Mouse (Mus musculus) cerebellum, postnatal 10 days (tissue): ENCODE data around the gene Stxbp1.

Source experiments
- DNase-seq, 2 experiments: peaks; one replicate each; pipeline ENCODE4 v3.0.0; 2021; ENCODE audit warnings: mixed read lengths in 2 of 2

Gene Stxbp1

DNA sequence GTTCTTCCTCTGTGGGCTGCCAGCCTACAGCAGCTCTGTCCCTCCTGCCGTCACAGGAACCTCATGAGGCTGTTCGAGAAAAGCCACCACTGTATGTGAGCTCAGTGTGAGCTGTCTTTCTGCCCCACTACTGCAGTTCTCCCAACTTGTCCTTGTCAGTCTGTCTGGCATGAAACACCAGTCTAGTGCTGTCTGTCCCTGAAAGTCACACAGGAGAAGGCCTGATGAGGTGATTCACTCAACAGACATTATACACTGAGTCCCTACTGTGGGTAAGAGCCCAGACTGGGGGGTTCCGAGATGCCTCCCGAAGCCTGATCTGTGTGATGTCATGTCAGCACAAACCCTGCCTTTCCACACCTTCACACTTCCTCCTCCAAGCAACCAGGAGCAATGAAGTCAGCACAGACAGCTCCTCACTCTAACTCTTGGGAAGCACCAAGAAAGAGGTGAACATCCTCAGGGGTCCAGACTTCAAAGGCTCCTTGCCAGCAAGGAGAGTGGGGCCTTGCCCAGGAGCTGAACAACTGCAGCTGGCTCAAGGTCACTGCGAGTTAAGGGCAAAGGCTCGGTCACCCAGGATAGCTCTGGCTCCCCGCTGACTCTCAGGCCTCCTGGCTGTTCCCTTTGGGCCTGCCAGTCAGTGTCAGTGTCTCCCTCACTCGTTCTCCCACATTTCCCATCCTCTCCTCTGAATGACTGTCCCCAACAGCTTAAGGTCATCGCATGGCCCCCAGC lies 8.7 kb downstream of the Stxbp1 start:
- DNase-seq = no peak

DNA sequence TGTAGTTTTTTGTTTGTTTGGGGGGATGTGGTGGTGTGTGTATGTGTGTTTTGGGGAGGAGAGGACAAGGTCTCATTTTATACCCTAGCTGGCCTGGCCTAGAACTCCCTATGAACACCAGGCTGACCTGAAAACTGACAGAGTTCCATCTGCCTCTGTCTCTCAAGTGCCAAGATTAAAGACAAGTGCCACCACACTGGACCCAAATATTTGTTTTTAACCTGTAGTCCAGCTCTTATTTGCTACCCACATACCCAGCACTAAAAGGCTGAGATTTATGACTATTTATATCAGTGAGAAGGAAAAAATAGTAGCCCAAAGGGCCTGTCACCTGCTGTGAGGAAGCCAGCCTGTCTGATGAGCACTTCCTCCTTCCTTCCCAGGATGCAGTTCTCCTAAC lies 11.5 kb downstream of the Stxbp1 start:
- no peak for DNase-seq

DNA sequence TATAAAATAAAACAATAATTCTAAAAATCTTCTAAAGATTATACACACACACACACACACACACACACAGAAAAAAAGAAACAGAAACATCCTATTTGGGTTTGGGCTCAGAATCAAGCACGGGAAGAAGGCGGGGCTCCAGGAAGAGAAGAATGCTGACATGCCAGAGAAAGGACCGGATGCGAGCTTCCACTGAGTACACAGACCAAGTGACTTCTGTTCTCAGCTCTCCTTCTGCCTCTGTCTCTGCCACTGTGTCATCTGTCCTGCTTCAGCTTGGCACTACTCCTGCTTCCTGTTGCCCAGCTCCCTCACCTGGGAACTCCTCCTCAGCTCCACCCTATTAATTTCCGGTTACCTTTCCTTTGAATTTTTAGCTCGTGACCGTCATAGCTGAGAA lies 12.5 kb downstream of the Stxbp1 start:
- DNase-seq = no peak

DNA sequence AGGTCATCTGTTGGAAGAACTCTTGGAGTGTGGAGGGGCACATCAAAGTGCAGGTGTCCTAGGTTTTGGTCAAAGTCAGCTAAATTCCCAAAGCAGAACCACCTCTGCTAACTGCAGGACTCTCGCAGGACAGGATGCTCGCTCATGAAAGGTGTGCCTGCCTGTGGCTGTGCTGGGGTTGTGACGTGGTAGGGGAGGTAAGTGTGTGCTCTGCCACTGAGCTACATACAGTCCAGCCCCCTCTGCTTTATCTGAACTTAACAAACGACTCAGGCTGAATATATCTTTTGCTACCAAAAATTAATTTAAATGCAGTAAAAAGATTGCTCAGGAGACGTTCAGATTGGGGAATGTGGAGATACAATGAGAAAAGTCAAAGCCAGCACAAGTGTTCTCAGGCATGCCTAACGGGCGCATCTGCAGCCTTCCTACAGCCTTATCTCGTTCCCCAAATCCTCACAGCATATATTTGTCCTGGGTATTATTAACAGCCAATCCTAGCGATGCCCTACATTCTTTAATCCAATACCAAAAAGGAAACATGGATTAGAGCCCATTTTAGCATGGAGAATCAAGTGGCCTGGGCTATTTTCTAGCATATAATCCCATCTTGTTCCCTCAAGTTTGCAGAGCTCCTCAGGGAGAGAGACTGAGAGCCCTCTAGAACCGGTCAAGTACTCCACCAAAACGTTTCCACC lies 17.9 kb downstream of the Stxbp1 start:
- no peak for DNase-seq

DNA sequence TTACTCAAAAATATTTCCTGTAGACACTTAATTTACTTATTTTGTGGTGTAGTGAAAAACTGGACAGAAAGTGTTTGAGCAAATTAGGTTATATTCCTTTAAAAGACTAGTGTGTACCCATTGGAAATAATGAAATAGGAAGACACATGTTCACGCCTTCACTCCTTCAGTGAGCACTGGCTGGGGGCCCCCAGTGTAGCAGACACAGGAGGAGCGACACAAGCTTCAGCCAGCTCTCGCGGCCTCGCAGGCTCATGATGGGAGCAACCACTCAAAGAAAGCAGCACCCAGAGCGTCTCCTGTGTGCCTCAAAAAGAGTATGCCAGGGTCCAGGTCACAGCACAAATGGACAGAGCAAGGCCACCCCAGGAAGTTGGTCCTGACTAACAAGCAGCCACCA lies 21.2 kb downstream of the Stxbp1 start:
- no peak for DNase-seq

DNA sequence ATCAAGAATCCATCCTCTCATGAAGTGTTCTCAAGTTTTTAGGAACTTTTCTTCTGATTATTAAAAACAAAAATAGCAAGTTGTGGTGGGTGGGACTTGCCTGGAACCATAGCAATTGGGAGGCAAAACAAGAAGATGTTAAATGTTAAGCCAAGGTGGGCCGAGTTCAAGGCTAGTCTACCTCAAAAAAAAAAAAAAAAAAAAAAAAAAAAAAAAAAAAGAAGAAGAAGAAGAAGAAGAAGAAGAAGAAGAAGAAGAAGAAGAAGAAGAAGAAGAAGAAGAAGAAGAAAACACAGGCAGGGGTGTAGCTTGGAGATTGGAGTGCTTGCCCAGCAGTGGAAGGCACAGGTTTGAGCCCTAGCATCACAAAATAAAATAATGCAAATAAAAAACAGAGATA lies 22.3 kb downstream of the Stxbp1 start:
- DNase-seq = no peak

DNA sequence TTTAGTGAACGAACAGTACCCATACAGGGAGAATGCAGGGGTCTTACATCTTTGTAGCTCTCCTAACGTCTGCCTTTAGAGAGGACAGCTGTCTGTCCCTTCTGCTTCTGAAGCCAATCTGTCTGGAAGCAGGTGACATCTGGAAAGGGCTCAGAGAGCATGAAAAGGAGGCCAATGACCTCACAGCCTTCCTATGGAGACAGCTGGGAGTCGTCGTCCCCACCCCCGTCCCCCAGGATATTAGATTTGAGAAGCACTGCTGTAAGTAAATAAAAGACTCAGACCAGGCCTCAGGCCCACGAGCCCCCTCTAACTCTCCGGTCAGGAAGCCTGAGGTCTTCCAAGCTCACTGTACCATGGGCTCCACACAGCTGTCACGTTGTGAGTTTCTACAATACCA lies 22.9 kb downstream of the Stxbp1 start:
- peak in 1 of 2 experiments; percentile 36 for DNase-seq

DNA sequence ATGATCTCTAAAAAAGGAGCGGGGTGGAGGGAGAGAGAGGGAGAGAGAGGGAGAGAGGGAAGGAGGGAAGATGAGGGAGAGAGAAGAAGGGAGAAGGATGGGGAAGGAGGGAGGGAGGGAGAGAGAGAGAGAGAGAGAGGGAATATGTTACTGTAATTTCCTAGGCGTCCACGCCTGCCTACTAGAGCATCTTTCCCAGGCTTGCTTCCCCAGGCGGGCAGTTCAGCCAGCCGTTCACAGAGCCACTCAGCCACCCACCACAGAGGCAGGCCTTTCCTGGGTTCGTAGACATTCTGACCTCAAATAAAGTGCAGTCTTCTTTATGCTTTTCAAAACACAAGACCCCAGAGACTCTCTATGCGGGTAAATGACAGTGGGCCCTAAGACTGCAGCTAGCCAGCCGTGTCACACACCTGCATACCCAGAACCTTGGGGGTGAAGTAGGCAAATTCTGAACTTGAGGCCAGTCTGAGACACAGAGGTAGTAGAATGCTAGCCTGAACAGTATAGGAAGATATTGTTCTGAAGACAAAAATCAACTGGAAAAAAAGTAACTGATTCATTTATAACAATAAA lies 23.4 kb downstream of the Stxbp1 start:
- peak; percentile 48 to 54 for DNase-seq

DNA sequence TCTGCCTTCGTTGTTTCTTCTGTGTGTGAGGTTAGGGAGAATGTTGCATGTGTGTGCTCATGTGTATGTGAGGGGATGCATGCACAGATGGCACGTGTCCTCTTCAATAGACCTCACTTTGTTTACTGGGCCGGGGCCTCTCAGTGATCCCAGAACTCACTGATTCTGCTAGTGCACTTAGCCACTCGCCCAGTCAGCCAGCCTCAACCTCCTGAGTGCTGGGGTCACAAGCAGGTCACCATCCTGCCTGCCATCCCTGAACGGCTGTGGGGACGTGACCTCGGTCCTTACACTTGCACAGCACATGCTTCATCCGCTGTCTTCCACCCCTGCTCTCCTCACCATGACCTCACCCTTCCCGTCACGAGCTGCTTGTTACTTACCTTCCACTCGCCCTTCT lies 23.9 kb downstream of the Stxbp1 start:
- peak; percentile 85 to 86 for DNase-seq

DNA sequence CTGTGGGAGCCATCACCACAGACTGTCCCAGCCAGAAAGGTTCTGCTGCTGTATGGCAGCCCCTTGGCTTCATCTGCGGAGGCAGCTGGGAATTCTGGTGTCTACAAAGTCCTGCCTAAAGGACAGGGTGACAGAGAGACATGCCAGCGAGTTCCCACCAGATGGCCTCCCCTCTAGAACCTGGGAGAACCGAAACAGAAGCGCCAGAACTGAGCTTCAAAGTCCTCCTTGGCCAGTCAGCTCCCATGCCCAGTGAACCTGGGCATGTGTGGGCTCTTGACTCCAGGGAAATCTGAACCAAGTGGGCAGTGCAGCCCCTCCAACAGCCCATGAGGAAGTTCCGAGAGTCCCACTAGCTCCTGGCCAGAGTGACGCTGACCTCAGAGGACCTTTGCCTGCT lies 24.4 kb downstream of the Stxbp1 start:
- peak; percentile 74 to 75 for DNase-seq

DNA sequence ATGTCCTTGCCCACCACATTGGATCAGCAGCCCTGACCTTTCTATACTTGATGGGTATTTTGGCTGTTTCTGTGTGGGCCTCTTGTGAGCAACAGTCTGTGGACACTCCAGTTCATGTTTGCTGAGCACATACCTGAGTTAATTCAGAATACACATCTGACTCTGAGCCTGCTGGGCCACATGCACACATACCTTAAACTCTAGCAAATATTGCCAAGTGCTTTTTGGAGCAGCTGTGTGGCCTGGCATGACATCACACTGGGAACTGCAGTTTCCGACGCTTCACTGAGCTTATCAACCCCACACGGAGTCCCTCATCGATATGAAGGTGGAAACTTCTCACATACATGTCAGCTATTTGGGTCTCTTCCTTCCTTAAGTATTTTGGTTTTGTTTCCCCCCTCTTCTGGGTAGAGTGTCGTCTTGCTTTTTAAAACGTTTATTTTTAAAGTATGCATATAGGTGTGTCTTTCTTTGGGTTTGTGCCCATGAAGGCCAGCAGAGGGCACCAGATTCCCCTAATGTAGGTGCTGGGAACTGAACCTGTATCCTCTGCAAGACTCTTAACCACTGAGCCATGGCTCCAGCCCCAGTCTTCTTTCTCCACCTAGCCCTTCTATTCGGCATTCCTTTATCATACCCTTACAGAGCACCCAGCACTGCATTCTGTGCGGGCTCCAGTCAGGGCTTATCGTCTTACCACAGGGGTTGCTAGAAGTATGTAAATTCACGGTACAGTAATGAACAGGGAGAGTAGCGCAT lies 25.8 kb downstream of the Stxbp1 start:
- peak; percentile 70 to 71 for DNase-seq

DNA sequence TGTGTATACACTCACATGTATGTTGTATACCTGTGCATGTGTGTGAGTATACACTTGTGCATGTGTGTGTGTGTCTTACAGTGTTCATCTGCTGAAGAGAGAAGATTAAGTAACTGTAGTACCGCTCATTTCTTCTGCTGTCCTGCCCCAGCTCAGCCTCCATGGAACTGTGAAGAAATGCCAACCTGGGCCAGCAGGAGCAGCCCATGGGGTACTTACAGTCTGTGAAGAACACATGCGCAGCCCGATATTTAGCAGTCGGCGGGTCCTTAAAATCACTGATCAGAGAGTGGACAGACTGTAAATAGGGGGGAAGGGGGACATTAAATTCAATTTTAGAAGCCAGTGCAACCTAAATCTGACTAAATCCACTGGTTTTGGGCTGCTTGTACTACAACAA lies 28.8 kb downstream of the Stxbp1 start:
- DNase-seq = peak; percentile 54 to 58

DNA sequence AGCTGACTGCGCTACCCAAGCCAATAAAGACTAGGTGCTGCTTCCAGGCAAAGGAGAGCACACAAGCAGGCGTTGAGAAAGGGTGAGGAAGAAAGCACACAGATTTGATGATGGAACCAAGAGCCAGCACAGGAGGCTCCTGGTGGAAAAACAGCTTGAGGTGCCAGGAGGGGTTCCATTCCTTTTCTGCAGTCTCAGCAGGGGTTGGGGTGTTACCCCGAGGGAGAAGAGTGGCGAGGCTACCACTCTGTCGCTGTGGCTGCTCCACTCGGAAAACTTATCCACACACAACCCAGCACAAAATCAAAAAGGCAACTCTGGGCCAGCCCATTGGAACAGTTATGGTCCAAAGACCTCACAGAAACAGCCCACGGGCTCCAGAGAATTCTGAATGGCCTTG lies 29.5 kb downstream of the Stxbp1 start:
- peak; percentile 61 to 70 for DNase-seq

DNA sequence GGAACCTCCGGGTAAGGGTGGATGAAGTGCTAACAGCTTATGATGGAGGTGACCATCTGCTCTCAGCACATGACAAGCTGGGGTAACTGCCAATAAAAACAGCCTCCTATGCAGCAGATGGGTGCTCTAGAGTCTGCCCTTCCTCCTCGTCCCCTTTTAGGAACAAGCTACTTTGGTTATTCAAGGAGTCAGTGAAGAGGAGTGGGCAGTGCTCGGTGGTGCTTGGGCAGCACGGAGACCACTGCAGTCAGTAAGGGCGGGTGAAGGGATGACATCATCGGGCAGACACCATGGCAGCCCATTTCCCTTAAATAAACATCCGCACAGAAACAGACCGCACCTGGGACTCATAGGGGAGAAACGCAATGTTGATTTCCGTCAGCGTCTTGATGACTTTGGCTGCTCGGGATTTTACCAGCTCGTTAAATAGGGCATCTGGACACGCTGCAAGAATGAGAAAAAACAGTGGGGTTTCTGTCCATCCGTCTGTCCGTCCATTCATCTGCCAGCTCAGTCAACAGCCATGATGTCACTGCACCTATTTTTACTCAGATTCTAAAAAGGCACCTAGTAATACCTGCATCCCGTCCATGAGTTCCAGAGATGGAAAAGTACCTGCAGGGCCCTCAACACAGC lies 30.0 kb downstream of the Stxbp1 start:
- DNase-seq = peak; percentile 87 to 91

DNA sequence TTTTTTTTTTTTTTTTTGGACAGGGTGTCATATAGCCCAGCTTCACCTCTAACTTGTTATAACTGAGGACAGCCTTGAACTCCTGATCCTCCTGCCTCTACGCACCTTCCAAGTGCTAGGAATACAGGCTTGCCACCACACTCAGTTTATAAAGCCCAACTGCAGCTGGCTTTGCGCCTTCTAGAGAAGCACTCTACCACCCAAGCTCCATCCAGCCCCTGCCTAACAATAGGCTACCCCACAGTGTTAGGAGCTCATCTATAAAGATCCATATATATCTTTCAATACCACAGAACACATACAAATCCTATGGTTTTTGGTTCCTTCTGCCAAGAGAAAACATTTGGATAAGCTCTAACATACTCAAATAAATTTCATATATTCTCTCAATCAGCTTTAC lies 30.5 kb downstream of the Stxbp1 start:
- DNase-seq = peak; percentile 66 to 67

DNA sequence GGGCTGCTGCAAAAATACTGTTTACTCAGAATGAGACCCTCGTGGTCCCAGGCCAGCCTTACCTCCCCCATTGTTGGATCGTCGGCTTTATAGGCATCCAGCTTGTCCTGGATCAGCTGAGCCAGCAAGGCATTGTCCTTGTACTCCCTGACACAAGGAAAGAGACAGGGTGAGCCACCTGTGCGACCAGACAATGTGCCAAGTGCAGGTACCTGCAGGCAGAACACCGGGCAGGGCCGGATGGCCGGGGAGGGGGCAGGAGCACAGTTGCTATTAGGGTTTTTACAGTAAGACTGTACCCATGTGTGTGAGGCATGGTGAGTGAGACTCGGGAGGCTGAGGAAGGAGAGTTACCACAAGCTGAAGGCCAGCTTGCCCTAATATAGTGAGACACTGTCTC lies 35.1 kb downstream of the Stxbp1 start:
- DNase-seq = peak in 1 of 2 experiments; percentile 47

DNA sequence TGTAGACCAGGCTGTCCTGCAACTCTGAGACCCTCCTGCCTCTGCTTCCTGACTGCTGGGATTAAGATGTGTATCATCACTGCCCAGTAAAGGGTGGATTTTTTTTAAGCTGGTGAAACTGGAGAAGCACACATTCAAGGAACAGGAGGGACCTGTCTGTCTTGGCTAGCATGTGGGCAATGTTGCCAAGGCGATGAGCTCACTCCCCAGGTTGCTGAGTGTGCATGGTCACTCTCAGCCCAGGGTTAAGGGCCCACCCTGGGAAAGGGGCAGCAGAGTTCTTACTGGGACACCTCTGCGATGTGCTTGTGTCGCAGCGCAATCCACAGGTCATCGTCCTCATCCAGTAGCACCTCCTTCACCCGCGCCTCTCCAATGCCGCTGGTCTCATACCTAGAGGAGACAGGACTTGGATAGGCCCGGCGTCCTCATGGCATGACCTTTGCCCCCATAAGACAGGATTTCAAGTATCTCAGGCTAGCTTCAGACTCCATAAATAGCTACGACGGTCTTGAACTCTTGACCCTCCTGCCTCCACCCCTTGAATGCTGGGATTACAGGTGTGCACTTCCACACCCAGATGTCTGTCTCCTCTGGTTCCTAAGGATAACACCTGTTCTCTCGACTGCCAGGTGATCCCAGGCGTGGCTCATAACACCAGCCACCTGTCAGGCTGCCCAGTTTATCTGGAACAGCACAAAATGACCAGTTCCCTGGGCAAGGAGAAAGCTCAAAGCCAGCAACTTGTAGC lies 38.1 kb downstream of the Stxbp1 start:
- DNase-seq = no peak

DNA sequence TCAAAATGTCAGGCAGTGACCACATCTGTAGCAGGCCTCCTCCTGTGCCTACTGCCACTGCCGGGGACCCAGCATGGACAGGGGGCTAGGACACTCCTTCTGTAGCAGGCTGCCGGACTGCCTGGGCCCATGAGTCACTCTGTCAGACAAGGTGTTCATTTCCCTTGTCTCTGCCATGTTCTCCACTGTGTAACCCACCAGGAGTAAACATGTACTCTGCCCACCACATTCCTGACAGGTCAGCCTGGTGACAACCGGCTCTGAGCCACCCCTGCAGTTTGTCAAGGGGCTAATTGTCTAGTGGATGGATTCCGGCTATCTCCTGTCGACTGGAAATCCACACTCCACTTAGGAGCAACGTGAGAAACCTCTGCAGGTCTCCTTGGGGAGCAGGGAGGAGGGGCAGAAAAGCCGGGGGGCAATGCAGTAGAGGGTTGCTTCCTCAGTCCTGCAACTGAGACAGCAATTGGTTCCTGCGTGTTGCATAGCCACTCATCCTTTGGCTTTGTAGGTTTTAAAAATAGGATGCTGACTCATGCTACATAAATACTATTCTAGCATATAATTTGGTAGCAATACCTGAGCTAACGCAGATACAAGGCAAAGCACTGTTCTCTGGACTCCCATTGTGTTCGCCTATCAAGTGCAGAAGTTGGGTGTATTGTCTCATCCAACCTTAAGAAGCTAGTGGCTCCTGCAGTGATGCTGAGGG lies 48.6 kb downstream of the Stxbp1 start:
- no peak for DNase-seq

DNA sequence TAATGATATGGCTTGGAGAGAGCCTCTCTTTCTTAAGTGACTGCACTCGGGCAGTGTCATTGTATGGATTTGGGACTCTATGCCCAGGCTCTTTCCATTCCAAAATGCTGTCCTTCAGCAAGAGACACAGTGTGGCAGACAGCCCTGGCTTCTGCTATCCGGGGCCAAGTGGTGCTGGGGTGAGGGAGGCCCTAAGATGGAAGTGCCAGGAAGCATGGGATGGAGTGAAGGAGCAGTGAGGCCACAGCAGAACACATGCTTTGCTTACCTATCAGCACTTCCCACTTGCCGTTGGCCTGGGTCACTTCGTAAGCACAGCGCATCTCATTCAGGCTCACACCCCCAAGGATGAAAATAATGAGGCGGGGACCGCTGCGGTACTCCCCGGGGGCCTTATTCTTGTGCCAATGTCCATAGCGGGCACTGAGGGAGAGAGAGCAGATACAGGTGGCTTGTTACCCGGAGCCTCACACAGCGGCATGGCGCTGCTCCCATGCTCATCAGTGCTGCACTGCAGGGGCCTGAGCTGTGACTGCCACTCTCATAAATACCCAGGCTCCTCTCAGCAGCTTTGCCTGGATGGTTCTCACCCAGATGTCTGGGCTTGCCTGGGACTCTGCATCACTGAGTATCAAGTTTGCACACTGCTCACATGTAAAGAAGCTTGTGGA lies 51.2 kb downstream of the Stxbp1 start:
- no peak for DNase-seq

DNA sequence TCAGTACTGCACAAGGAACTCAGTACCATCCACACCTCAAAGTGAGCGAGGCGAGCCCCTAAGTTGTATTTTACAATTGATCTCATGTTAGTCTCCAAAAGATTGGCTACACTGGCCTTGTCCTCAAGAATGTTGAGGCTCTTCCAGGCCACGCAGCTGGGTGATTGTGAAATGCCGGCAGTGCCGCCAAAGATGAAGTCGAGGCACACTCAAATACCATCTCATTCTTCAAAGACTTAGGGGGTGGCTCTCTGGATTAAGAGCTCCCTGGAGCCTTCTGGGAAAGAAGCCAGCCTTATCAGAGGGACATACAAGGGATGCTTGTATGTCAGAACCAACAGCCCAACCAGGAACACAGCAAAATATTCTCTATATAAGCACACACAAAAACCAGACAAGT lies 55.7 kb downstream of the Stxbp1 start:
- DNase-seq = no peak

DNA sequence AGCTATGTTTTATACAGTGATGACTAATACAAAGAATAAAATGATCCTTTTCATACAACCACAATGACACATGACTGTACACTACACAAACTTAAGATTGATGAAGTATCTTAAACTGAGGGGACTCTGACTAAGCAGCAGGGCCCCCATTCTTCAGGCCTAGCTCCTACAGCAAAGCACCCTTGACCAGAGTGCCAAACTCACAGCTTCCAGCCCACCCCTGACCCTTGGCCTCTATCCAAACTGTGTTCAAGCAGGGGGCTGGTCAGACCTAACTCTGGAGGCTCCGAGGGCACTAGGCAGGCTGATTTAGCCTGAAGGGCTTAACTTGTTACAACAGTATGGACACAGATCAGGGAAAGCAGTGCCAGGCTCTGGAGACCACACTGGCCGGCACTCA lies 58.5 kb downstream of the Stxbp1 start:
- DNase-seq = no peak
